Mouse (Mus musculus) c-Kit-positive CD71-positive TER-119-positive erythroid progenitor cells, embryonic 14.5 days (primary cell): ENCODE measurements around the gene Ciart.
"Not testable (repeated sequence)": the region's sequence is repeated elsewhere in the genome, so short reads cannot be mapped to it uniquely, and the experiment has no call there.

Experiments
- DNase-seq: peaks from one replicate; pipeline ENCODE4 v3.0.0-alpha.2; 2013; ENCODE audit warnings: low spot score

Gene Ciart

GRCm38 (mm10) chr3:95881979-95882815, at the start of gene Ciart:
Gene Ciart, minus strand, starts transcription at chr3:95882251.
- peak; percentile 78 for DNase-seq

- DNase-seq = no peak
These were observed 49.4 kb upstream of the Ciart start for GRCm38 (mm10) chr3:95931471-95931870.

- no peak for DNase-seq
These were observed 48.4 kb upstream of the Ciart start for GRCm38 (mm10) chr3:95930471-95930789.

GRCm38 (mm10) chr3:95929581-95930470, 47.8 kb upstream of the Ciart start:
- DNase-seq = peak; percentile 56

- peak; percentile 99 for DNase-seq
These were observed 46.8 kb upstream of the Ciart start, which contains the start of gene Anp32e for GRCm38 (mm10) chr3:95928658-95929503. Gene Anp32e, plus strand, starts transcription at chr3:95929246.

GRCm38 (mm10) chr3:95928261-95928657, 46.2 kb upstream of the Ciart start:
- no peak for DNase-seq

- no peak for DNase-seq
These were observed 43.0 kb upstream of the Ciart start for GRCm38 (mm10) chr3:95925087-95925486.

- no peak for DNase-seq
These were observed 42.1 kb upstream of the Ciart start for GRCm38 (mm10) chr3:95924185-95924584.

- not testable (repeated sequence) for DNase-seq
These were observed 41.4 kb upstream of the Ciart start for GRCm38 (mm10) chr3:95923429-95923828.

GRCm38 (mm10) chr3:95920532-95920931, 38.5 kb upstream of the Ciart start:
- not testable (repeated sequence) for DNase-seq

- no peak for DNase-seq
These were observed 34.7 kb upstream of the Ciart start for GRCm38 (mm10) chr3:95916760-95917159.

- no peak for DNase-seq
These were observed 32.7 kb upstream of the Ciart start for GRCm38 (mm10) chr3:95914706-95915105.

GRCm38 (mm10) chr3:95907613-95908012, 25.6 kb upstream of the Ciart start:
- no peak for DNase-seq

- no peak for DNase-seq
These were observed 24.8 kb upstream of the Ciart start for GRCm38 (mm10) chr3:95906860-95907259.

GRCm38 (mm10) chr3:95905940-95906492, 24.0 kb upstream of the Ciart start:
- DNase-seq = no peak

- no peak for DNase-seq
These were observed 23.3 kb upstream of the Ciart start for GRCm38 (mm10) chr3:95905146-95905939.

- DNase-seq = no peak
These were observed 22.5 kb upstream of the Ciart start, which contains the start of gene Car14 for GRCm38 (mm10) chr3:95904568-95904967. Gene Car14, minus strand, starts transcription at chr3:95904691.

GRCm38 (mm10) chr3:95903753-95904502, 21.9 kb upstream of the Ciart start:
- DNase-seq = no peak

- DNase-seq = no peak
These were observed 20.6 kb upstream of the Ciart start for GRCm38 (mm10) chr3:95902643-95903042.

GRCm38 (mm10) chr3:95902373-95902625, 20.2 kb upstream of the Ciart start:
- DNase-seq = no peak
